ENCODE assay signal across 21 mouse cellular contexts in the genomic region with DNA sequence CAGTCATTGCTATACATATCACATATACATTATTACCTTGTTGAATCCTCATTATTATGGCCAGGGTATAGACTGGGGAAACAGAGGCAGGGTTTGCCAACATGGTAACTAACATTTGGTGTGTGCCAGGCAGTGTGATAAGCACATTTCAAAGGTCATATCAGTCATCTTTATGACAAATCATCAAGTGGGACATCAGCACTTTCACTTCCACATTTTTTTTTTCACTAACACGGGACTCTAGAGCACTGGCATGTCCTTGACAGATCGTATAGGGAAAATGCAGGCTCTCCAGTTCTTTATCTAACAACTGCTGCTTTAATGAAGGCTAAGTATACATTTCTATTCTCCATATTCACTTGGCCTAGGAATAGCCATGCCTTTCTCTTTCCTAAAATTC. TPM values are rescaled to one million over a fixed set of nuclear protein-coding genes. Genes with fewer than 3 reads are reported as not detected.
DNase-seq lines count a peak whose midpoint lies in the region; ATAC-seq and TF ChIP-seq lines count a peak whose summit lies in the region.
"Had no signal": no experiment of that assay in that cellular context is flagged by ENCODE, and none has a peak within 500 bp of the region (broad histone marks: within the 10 kb centered on the region; RNA-seq: fewer than 3 reads in every experiment).

No protein-coding gene starts in this region.

- H3K4me1 ChIP-seq in liver, adult 2 months (ENCODE audit: control insufficient read depth, insufficient read depth, low read length) = peaks cover 4% of the 10 kb centered on the region; the same call in 1 of the 2 replicates
- peaks cover 15% of the 10 kb centered on the region for H3K4me1 ChIP-seq in bone marrow macrophage, adult 2 months (ENCODE audit: control insufficient read depth, insufficient read depth, low read length)
- H3K4me1 ChIP-seq: embryonic facial prominence, embryonic 10.5 days; heart, embryonic 15.5 days; hindbrain, embryonic 10.5 days had no signal

- TF ChIP-seq CTCF in liver, adult 2 months (IDR thresholded peaks at IDR 0.05; ENCODE audit: low read depth, low read length) = no peak
- no peak for TF ChIP-seq CTCF in bone marrow macrophage, adult 2 months (IDR thresholded peaks at IDR 0.05; ENCODE audit: low read depth, low read length)

- no peak overlapping the region for H3K27ac ChIP-seq in liver, adult 2 months (replicated peaks; ENCODE audit: insufficient read depth, low read depth, low read length)
- peak overlapping the region; percentile 19; the same call in 1 of the 2 replicates for H3K27ac ChIP-seq in bone marrow macrophage, adult 2 months (ENCODE audit: insufficient read depth, low read depth, low read length)
- H3K27ac ChIP-seq: embryonic facial prominence, embryonic 10.5 days; forebrain, embryonic 13.5 days; heart, adult 2 months; heart, embryonic 15.5 days; hindbrain, embryonic 10.5 days; hindbrain, embryonic 14.5 days had no signal

- ATAC-seq in megakaryocyte, adult 5-6 weeks (ENCODE audit: poor library complexity, severe bottlenecking) = peak; percentile 72
- ATAC-seq: forebrain, embryonic 13.5 days; forebrain, postnatal 0 days had no signal

- H3K9ac ChIP-seq in liver, adult 2 months (ENCODE audit: low read depth, low read length) = no peak overlapping the region
- H3K9ac ChIP-seq: forebrain, embryonic 13.5 days; forebrain, postnatal 0 days; heart, embryonic 15.5 days; hindbrain, embryonic 14.5 days had no signal

- DNase-seq in liver, adult 2 months (ENCODE audit: extremely low read depth, low read depth, low spot score) = peak; percentile 29
- no peak for DNase-seq in liver
- DNase-seq in splenic B cell, adult 2 months (ENCODE audit: low read depth, low spot score) = peak; percentile 49
- no peak for DNase-seq in gastrocnemius, postnatal 25 days
- no peak for DNase-seq in heart, postnatal 14 days
- DNase-seq: adrenal gland, postnatal 10 days; cerebellum, adult 18-20 months; cerebellum, adult 9-11 months; cerebellum, postnatal 36 days; forebrain, postnatal 0 days; gastrocnemius, adult 2 months; gastrocnemius, postnatal 36 days; heart, adult 2 months had no signal

- intact Hi-C loops in heart, postnatal 14 days (cut with DNase I) = no loop called here

- H3K4me3 ChIP-seq in liver, adult 2 months (ENCODE audit: insufficient read depth, low read depth, low read length) = no peak overlapping the region
- no peak overlapping the region for H3K4me3 ChIP-seq in bone marrow macrophage, adult 2 months (ENCODE audit: insufficient read depth, low read length)
- H3K4me3 ChIP-seq: embryonic facial prominence, embryonic 10.5 days; forebrain, embryonic 13.5 days; gastrocnemius, adult 2 months; heart, adult 2 months; heart, embryonic 15.5 days; hindbrain, embryonic 10.5 days had no signal

- 62% methylated on average over 2 of the region's 2 CpGs for WGBS in liver, adult 2 months

- no peaks in the 10 kb centered on the region for H3K27me3 ChIP-seq in liver, adult 2 months (ENCODE audit: control insufficient read depth, insufficient read depth, low read length)
- H3K27me3 ChIP-seq in splenic B cell, adult 2 months (ENCODE audit: control insufficient read depth, insufficient read depth, low read length, poor library complexity, severe bottlenecking) = no peaks in the 10 kb centered on the region
- H3K27me3 ChIP-seq: forebrain, embryonic 13.5 days; heart, embryonic 15.5 days had no signal

- peaks cover 3% of the 10 kb centered on the region; the same call in 1 of the 2 replicates for H3K79me2 ChIP-seq in liver, adult 2 months (ENCODE audit: control insufficient read depth, insufficient read depth, low read length)

- peaks cover 16% of the 10 kb centered on the region for H3K36me3 ChIP-seq in liver, adult 2 months (ENCODE audit: control insufficient read depth, insufficient read depth, low read length)
- no peaks in the 10 kb centered on the region for H3K36me3 ChIP-seq in splenic B cell, adult 2 months (ENCODE audit: control insufficient read depth, insufficient read depth, low read length, poor library complexity, severe bottlenecking)
- H3K36me3 ChIP-seq: embryonic facial prominence, embryonic 10.5 days; G1E; heart, embryonic 15.5 days; hindbrain, embryonic 10.5 days had no signal

- no peak for TF ChIP-seq POLR2A in liver, adult 2 months (IDR thresholded peaks at IDR 0.05; ENCODE audit: extremely low read depth, insufficient read depth, low read length)
- no peak for TF ChIP-seq POLR2A in bone marrow macrophage, adult 2 months (IDR thresholded peaks at IDR 0.05; ENCODE audit: borderline replicate concordance, low read depth, low read length)

RNA-seq across cellular contexts. Expression of a gene that starts 25.1 kb away (rescaled TPM):
- total RNA-seq in liver, adult 2 months (2014; rRNA removed) = 8.1 and 8.2 TPM in 2 replicates
- 1.8 and 4.9 TPM in 2 replicates for polyA plus RNA-seq in liver, adult 2 months (2012; rRNA removed)
- polyA plus RNA-seq in bone marrow macrophage, adult 2 months (2012; ENCODE audit: insufficient read depth, insufficient read length, missing spikeins) = 7.4 and 9.2 TPM in 2 replicates
- total RNA-seq in megakaryocyte, adult 5-6 weeks (2015) = 0.04 TPM in 1 of 2 replicates, not detected in the other
- 0.04 TPM in 1 of 2 replicates, not detected in the other for total RNA-seq in megakaryocyte, adult 5-6 weeks (2017)
- total RNA-seq in gastrocnemius, postnatal 25 days (2021) = 10 to 100 TPM; 71.7 to 90.2 TPM
- 1 to 10 TPM; 1.1 to 1.2 TPM for total RNA-seq in heart, postnatal 14 days (2021)
- polyA plus RNA-seq: G1E had no signal

Comparison
In these comparisons a context has a peak if more than half of its experiments do, and no peak if none do; other contexts are left out.
1. DNase-seq: peak in liver, adult 2 months (single experiment) and splenic B cell, adult 2 months (single experiment); none in liver (single experiment), gastrocnemius, postnatal 25 days (single experiment) and heart, postnatal 14 days (0 of 2).